Mouse (Mus musculus) frontal cortex, postnatal 14 days (tissue): ENCODE measurements around the gene Gpx6.
A peak's percentile ranks its signal among the peaks of the same experiment; 100 is the strongest.

Source experiments
- DNase-seq, 2 experiments: peaks; one replicate each; pipeline ENCODE4 v3.0.0; 2022; ENCODE audit warnings: low spot score in 2 of 2

The Gpx6 gene

DNA sequence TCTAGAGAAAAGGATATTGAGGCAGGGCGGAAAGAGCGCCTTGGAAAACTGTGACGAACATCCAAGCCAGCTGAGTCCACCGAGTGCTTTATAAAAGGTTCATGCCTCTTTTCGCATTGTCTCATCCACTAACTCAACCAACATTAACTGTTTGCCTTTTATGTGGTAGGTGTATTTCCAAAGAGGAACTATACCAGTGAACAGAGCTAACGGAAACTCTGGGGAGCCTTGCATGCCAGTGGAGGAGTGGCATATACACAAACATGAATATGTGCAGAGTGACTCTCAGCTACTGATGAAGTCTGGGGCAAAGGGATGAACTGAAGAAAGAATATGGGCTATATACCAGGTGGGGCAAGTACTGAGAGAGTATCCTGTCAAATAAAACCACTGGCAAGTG is 11.5 kb downstream of the Gpx6 start:
- no peak for DNase-seq

DNA sequence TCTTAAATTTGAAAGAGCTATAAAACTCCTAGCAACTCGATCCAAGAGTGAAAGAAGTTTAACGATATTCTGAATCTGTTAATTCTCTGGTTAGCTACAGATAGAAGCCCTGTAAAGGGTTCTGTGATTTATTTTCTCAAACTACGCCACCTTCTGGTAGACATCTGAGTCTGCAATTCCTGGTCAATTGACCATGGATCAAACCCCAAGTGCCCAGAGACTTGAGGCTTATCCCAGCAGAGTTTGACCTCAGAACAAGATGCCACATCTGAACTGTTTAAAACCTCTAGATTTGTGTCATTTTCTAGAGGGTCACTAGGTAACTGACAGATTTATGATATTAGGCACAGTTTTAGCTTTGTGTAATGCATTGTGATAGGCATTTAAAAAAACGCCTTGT is 14.3 kb downstream of the Gpx6 start:
- DNase-seq, result no peak

DNA sequence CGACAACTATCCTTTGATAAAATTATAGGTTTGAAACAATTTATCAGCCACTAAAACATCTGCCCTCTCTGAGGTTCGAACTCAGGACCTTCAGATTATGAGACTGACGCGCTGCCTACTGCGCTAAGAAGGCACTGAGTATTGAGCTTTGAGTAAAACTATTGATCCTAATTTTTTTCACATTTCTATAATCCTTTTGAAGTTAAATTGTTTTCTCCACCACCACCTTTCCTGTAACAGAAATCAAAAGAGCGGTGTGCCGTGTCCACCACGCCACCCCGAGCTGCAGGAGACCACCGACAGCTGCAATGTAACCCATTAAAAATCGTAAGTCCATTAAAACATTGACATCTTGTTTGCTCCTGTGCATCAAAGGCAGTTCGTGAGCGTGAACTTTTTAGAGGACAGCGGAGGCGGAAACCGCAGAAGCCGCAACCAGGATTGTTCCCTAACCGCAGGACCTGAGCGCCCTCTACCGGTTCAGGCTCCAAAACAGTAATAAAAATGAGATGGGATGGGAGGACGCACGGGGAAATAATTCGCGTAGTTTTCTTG is 14.8 kb downstream of the Gpx6 start:
- DNase-seq, result peak; percentile 48 to 75

DNA sequence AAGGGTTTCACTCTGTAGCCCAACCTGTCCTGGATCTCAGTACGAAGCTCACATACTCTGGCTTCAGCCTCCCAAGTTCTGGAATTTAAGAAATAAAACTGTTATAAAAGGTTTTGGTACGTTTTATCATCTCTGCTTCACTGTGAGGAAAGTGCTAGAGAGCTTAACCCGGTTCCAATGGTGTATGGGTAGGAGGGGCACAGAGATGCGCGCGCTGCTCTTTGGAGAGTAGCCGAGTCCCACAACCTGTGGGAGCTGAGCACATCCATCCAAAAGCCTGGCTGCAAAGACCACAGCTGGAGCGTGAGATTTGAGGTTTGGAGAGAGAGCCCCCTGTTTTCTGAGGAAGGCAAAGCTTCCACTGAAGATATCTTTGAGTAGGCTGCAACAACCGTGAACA is 15.5 kb downstream of the Gpx6 start:
- DNase-seq, result no peak

DNA sequence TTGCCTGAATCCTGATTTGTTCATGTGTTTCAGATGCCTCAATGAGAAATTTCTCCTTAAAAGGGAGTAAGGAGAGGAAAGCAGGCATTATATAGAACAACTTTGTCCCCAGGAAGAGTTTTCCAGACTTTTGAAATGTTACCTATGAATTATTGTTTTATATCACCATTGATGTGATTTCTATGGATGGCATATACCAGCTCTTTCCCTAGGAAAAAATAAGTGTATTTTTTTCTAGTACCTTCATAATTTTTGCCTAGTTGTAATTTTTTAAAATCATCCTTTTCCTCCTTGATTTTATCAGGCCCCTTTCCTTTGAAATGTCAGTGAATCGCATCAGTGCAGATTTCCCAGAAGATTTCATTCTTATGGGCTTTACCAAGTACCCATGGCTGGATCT is 34.7 kb downstream of the Gpx6 start, which contains the start of gene Olfr1367:
Gene Olfr1367 (plus strand): TSS at position 301 of the 400 bp plus-strand sequence.
- no peak for DNase-seq

DNA sequence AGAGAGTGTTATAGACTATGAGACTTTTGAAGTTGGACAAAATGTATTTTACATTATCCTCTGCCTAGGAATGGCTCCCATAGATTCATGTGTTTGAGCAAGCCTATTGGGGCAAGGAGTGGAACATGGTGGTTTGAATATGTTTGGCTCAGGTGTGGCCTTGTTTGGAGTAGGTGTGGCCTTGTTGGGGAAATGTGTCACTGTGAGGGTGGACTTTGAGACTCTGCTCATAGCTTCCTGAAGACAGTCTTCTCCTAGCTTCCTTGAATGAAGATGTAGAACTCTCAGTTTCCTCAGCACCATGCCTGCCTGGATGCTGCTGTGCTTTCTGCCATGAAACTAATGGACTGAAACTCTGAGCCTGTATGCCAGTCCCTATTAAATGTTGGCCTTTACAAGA is 38.7 kb downstream of the Gpx6 start:
- no peak for DNase-seq

DNA sequence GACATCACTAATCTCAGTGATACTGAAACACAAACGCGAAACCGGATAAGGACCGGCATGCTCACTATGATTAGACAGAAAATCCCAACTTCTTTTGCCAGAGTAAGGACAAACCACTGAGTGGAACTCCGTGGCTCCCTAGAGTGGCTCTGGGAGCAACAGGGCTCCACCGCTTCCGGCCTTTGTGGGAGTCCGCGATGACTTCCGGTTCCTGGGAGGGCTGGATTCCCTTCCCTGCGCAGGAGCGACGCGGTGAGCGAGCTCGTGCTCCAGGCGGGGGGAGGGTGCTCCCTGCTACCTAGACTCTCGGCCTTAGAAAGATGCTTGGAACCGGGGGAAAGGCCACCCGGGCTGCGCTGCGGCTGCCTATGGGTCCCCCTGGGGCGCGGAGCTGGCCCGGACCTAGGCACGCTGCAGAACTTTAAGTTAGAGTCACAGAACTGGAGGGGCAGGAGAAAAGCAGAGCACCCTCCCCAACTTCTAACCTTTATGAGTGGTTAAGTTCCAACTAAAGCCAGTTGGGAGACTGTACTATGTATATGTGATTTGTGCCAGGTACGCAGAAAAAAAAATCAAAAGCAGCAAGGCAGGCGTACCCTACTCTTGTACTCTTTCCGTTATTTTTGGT is 50.8 kb downstream of the Gpx6 start, which contains the start of gene Zscan12:
Gene Zscan12 (plus strand): TSS at position 200 of the 628 bp plus-strand sequence.
- peak; percentile 79 to 82 for DNase-seq

DNA sequence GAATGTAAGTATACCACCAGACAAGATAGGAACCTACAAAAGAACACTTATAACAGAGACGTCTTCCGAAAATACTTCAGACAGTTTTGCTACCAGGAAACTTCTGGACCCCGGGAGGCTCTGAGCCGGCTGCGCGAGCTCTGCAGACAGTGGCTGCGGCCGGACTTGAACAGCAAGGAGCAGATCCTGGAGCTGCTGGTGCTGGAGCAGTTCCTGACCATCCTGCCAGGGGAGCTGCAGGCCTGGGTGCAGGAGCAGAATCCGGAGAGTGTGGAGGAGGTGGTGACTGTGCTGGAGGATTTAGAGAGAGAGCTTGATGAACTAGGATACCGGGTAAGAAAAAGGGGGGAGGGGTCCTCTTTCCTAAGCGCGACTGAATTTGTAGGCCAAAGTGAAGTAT is 51.8 kb downstream of the Gpx6 start:
- DNase-seq, result no peak

DNA sequence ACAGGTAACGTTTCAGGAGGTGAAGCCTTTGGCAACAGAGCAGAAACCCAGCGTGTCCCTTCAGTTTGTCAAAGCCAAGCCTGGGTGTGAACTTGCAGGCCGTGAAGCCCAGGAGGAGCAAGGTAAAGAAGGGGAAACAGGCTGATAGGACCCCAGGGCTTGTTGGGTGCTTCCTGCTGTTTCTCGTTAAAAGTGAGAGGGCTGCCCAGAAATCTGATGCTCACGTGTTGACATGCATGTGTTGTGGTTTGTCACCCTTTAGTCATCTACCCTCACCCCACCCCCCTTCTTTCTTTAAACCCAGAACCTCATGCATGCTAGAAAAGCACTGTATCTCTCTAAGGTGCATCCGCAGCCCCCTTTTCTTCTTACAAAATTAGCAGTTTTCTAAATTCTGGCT is 54.7 kb downstream of the Gpx6 start:
- DNase-seq, result no peak
